Mouse (Mus musculus) embryonic facial prominence, embryonic 14.5 days (tissue): ENCODE results near the gene Anapc13. TPM values are rescaled to one million over a fixed set of nuclear protein-coding genes. Genes with fewer than 3 reads are reported as not detected.
A peak's percentile ranks its signal among the peaks of the same experiment; 100 is the strongest.

ENCODE experiments used
- ATAC-seq: fragments of 200-750 bp; cut with Nextera tagmentation; 2 replicates; pipeline ENCODE4 v1.8.0; 2017; ENCODE audit warnings: low read depth, moderate number of reproducible peaks, moderate TSS enrichment
- DNase-seq: peaks from one replicate; pipeline ENCODE4 v3.0.0-alpha.2; 2015; ENCODE audit warnings: low spot score
- H3K27ac ChIP-seq: fragments of 300-500 bp; sonication (generic); replicated peaks from 2 replicates; pipeline ENCODE4 v1.5.1; 2014; ENCODE audit warnings: low read depth, mild to moderate bottlenecking, low read length, moderate library complexity
- H3K27me3 ChIP-seq: fragments of 300-500 bp; sonication (generic); replicated peaks from 2 replicates; pipeline ENCODE4 v1.6.1; 2014; ENCODE audit warnings: low read length; ENCODE audit not compliant: control insufficient read depth, insufficient read depth
- H3K36me3 ChIP-seq: fragments of 300-500 bp; sonication (generic); 2 replicates; pipeline ENCODE4 v1.6.1; 2014; ENCODE audit warnings: low read length, mixed read lengths; ENCODE audit not compliant: control insufficient read depth, insufficient read depth
- H3K4me1 ChIP-seq: fragments of 300-500 bp; sonication (generic); 2 replicates; pipeline ENCODE4 v1.6.1; 2014; ENCODE audit warnings: antibody characterized with exemption, low read length; ENCODE audit not compliant: control insufficient read depth, insufficient read depth
- H3K4me2 ChIP-seq: fragments of 300-500 bp; sonication (generic); 2 replicates; pipeline ENCODE4 v1.6.1; 2014; ENCODE audit warnings: low read depth, mild to moderate bottlenecking, low read length, moderate library complexity, mixed read lengths
- H3K4me3 ChIP-seq: fragments of 300-500 bp; sonication (generic); 2 replicates; pipeline ENCODE4 v1.5.1; 2014; ENCODE audit warnings: low read depth, mild to moderate bottlenecking, low read length
- H3K9ac ChIP-seq: fragments of 300-500 bp; sonication (generic); 2 replicates; pipeline ENCODE4 v1.6.1; 2014; ENCODE audit warnings: low read depth, mild to moderate bottlenecking, low read length, moderate library complexity, mixed read lengths
- H3K9me3 ChIP-seq: fragments of 300-500 bp; sonication (generic); 2 replicates; pipeline ENCODE4 v1.6.1; 2016; ENCODE audit warnings: low read length; ENCODE audit not compliant: control insufficient read depth
- WGBS: fragments of 180-500 bp; shearing (Covaris S2); extraction: QIAGEN DNeasy Blood & Tissue Kit; methylation state at CpG from one replicate; pipeline ENCODE4 v1.1.7; 2014; 5-methylcytosine and 5-hydroxymethylcytosine counted together
- polyA plus RNA-seq: library from polyadenylated mRNA; unstranded; fragments of >200 nt; fragmentation: Nextera tagmentation; extraction: Ambion mirVana; gene quantifications from 2 replicates; pipeline ENCODE4 v1.2.1, GENCODE M21; 2014

Anapc13 gene
- polyA plus RNA-seq, 1 experiment from 2014 or later, result 190 TPM

GRCm38 (mm10) chr9:102675922-102676321 lies 49.8 kb downstream of the Anapc13 start:
- no peak overlapping the region for H3K4me2 ChIP-seq
- no peaks in the 10 kb centered on the region for H3K36me3 ChIP-seq
- 0 out of 2 replicates have a peak, but pooled peaks cover 3% of the 10 kb centered on the region for H3K4me1 ChIP-seq
- DNase-seq (no peak), ATAC-seq (no peak)
- no peak overlapping the region for H3K9ac ChIP-seq
- WGBS, result 88% methylated on average over 5 of the region's 5 CpGs
- no peaks in the 10 kb centered on the region for H3K27me3 ChIP-seq
- no peak overlapping the region for H3K27ac ChIP-seq
- H3K9me3 ChIP-seq, result no peaks in the 10 kb centered on the region
- H3K4me3 ChIP-seq, result no peak overlapping the region

- peaks cover 6% of the 10 kb centered on the region for H3K4me1 ChIP-seq
- H3K36me3 ChIP-seq, result no peaks in the 10 kb centered on the region
- DNase-seq (peak; percentile 80), ATAC-seq (peak; percentile 71)
- WGBS, result 25% methylated on average over 7 of the region's 7 CpGs
- no peak overlapping the region for H3K9ac ChIP-seq
- H3K27me3 ChIP-seq, result no peaks in the 10 kb centered on the region
- H3K9me3 ChIP-seq, result no peaks in the 10 kb centered on the region
- H3K4me2 ChIP-seq, result no peak overlapping the region
- no peak overlapping the region for H3K4me3 ChIP-seq
- H3K27ac ChIP-seq, result peak overlapping the region; percentile 36; the same call in 1 of the 2 replicates
These were observed 55.4 kb downstream of the Anapc13 start for GRCm38 (mm10) chr9:102681470-102681869.

Other genes starting within 250 kb of the Anapc13 start
- gene Ky, start 120.5 kb upstream of the Anapc13 start, polyA plus RNA-seq, result 2.1 and 2.7 TPM in 2 replicates
- gene Cep63, start 238 bp downstream of the Anapc13 start, polyA plus RNA-seq, result 40.7 and 47.0 TPM in 2 replicates
- 44.5 and 48.1 TPM in 2 replicates for gene Amotl2, start 90.4 kb downstream of the Anapc13 start, polyA plus RNA-seq
- gene Ryk, start 208.6 kb downstream of the Anapc13 start, polyA plus RNA-seq, result 30.0 and 31.1 TPM in 2 replicates